Mouse (Mus musculus): ENCODE data around the gene Pnmt. TPM values are rescaled to one million over a fixed set of nuclear protein-coding genes. Genes with fewer than 3 reads are reported as not detected.
A peak's percentile ranks its signal among the peaks of the same experiment; 100 is the strongest.

Gene Pnmt
- polyA plus RNA-seq, 1 experiment from 2014 or later: not detected

DNA sequence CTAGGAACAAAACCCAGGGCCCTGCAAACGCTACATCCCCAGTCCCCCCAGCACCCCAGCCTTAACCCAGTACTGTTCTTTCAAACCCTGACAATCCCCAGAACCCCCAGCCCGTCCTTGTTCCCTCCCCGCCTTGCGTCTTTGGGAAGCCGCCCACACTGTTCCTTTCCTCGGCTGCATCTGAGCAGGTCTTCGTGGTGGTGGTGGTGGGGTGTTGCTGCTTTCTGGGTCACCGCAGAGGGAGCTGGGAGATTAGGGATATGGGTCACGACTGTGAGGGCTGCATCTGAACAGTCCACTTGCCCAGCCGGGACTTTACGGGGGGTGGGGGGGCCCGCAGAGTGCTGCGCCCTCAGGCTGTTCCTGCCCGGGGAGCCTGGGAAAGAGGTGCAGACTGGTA is 31.8 kb upstream of the Pnmt start:
- peaks cover 23% of the 10 kb centered on the region for H3K4me1 ChIP-seq (ENCODE audit: control insufficient read depth, insufficient read depth, low read length)
- H3K27me3 ChIP-seq (ENCODE audit: control insufficient read depth, insufficient read depth, low read length): peaks cover 22% of the 10 kb centered on the region
- no peak for ATAC-seq (ENCODE audit: insufficient number of reproducible peaks, insufficient read depth, low FRiP score, low read depth)
- H3K4me2 ChIP-seq (replicated peaks; ENCODE audit: low read depth, low read length): no peak overlapping the region
- H3K27ac ChIP-seq (ENCODE audit: low read length): no peak overlapping the region
- H3K9me3 ChIP-seq (ENCODE audit: control insufficient read depth, low read depth, low read length): no peaks in the 10 kb centered on the region
- H3K36me3 ChIP-seq (ENCODE audit: control insufficient read depth, insufficient read depth, low read length): no peaks in the 10 kb centered on the region
- no peak overlapping the region for H3K9ac ChIP-seq (replicated peaks; ENCODE audit: low read depth, low read length)
- H3K4me3 ChIP-seq (ENCODE audit: low read depth, low read length): no peak overlapping the region
- WGBS: 65% methylated on average over 14 of the region's 14 CpGs

DNA sequence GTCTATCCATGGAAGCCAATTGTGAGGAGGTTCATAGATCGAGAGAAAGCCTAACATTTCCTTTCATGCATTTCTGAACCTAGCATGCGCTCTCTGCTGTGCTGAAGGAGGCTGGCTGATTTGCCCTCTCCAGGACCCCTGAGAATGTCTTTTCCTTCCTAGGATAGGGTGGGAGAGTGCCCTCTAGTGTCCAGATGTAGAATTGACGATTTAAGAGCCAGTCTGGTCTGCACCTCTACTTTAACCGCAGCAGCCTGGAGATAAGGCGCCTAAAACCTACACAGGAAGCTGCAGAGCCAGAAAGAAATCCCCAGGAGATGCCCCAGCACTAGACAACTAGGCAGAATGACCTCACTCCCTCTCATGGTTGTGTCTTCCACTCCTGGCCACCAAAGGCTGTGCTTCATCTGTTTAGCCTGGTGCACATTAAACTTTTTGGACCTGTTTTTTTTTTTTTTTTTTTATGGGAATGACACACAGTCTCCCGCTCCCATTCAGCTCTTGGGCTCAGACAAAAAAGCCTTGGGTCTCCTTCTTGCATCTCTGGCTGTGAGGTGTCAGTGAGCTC is 30.4 kb upstream of the Pnmt start:
- H3K27ac ChIP-seq (ENCODE audit: low read length): peak overlapping the region; percentile 91; the same call in 1 of the 2 replicates

DNA sequence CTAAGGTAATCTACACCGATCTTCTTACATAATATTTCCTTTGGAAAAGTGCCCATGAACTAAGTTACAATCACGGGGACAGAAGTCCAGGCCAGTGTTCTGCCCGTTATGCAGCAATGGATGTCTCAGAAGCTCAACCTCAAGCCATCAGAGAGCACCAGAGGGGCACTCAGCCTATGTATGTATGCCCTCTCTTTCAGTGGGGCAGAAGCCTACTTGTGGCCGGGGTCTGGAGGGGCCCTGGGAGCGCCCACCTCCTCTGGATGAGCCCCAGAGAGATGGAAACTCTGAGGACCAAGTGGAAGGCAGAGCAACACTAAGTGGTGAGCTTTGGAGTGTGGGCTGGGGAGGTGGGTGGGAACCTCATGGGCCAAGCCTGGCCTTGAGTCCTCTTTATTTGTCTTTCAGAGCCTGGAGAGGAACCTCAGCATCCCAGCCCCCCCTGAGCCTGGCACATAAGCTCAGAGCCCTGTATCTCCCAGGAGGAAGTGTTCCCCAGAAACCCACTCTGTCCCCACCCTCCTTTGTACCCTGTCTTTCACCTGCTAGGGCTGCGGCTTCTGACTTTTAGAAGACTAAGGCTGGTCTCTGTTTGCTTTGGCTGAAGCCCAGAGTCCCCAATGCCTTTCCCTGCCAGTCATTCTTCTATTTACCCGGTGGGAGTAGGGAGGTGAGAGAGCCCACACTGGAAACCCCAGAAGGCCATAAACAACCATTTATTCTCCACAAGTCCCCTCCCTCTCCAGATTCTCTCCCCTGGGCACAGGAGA is 29.4 kb upstream of the Pnmt start:
- WGBS: 65% methylated on average over 7 of the region's 7 CpGs
- Histone ChIP-seq H3K4me3 (ENCODE audit: low read depth, low read length) (0 out of 2 replicates have a peak overlapping the region, but pooled peaks have one; percentile 58), H3K4me2 (replicated peaks; ENCODE audit: low read depth, low read length) (peak overlapping the region; percentile 71; the same call in 1 of the 2 replicates)

More for the DNA sequence above, 30.4 kb upstream of the Pnmt start:
- peaks cover 29% of the 10 kb centered on the region for H3K4me1 ChIP-seq (ENCODE audit: control insufficient read depth, insufficient read depth, low read length)
- H3K27me3 ChIP-seq (ENCODE audit: control insufficient read depth, insufficient read depth, low read length): peaks cover 9% of the 10 kb centered on the region; the same call in 1 of the 2 replicates
- no peaks in the 10 kb centered on the region for H3K36me3 ChIP-seq (ENCODE audit: control insufficient read depth, insufficient read depth, low read length)
- no peak overlapping the region for H3K9ac ChIP-seq (replicated peaks; ENCODE audit: low read depth, low read length)
- no peak for ATAC-seq (ENCODE audit: insufficient number of reproducible peaks, insufficient read depth, low FRiP score, low read depth)
- WGBS: 9% methylated on average over 6 of the region's 6 CpGs
- H3K4me2 ChIP-seq (replicated peaks; ENCODE audit: low read depth, low read length): no peak overlapping the region
- H3K4me3 ChIP-seq (ENCODE audit: low read depth, low read length): no peak overlapping the region
- H3K9me3 ChIP-seq (ENCODE audit: control insufficient read depth, low read depth, low read length): no peaks in the 10 kb centered on the region

DNA sequence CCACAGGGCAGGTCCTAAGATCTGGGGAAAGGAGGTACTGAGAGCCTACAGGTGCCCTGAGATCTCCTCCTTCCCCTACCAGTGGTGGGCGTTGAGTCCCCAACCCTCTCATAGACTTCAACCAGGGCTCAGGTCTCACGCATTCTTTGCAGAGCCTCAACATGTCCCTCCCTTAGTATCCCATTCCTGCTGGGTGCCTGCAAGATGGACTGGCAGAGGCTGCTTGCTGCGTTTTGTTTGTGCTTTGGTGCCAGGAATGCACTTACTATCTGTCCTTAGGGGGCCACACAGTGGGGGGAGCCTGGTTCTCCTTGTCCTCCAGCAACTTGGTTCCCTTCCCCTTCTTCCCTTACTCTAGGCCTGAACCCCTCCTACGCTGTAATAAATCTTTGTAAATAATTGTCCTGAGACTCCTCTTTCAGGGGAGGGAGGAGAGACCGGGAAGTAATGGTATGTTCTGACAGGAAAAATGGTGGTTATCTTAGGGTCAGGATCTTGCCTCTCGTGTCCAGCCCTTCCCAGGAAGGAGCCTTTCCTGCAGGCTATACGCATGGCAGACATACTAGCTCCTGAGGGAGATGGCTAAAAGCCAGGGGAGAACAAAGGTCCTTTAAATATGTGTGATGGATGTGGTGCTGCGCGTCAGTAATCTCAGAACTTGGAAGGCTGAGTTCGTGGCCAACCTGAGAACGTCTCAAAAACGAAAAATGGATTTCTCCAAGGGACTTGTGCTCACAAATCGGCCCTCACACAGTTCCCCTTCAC is 28.7 kb upstream of the Pnmt start:
- ATAC-seq (ENCODE audit: insufficient number of reproducible peaks, insufficient read depth, low FRiP score, low read depth): no peak; the same call in none of the 2 replicates
- H3K27me3 ChIP-seq (ENCODE audit: control insufficient read depth, insufficient read depth, low read length): no peaks in the 10 kb centered on the region
- no peaks in the 10 kb centered on the region for H3K36me3 ChIP-seq (ENCODE audit: control insufficient read depth, insufficient read depth, low read length)
- H3K27ac ChIP-seq (ENCODE audit: low read length): peak overlapping the region; percentile 91
- H3K9ac ChIP-seq (replicated peaks; ENCODE audit: low read depth, low read length): peak overlapping the region; percentile 18; the same call in 1 of the 2 replicates
- H3K4me1 ChIP-seq (ENCODE audit: control insufficient read depth, insufficient read depth, low read length): peaks cover 29% of the 10 kb centered on the region
- H3K9me3 ChIP-seq (ENCODE audit: control insufficient read depth, low read depth, low read length): no peaks in the 10 kb centered on the region
- peak overlapping the region; percentile 71 for H3K4me2 ChIP-seq (replicated peaks; ENCODE audit: low read depth, low read length)
- WGBS: 8% methylated on average over 13 of the region's 13 CpGs
- peak overlapping the region; percentile 58 for H3K4me3 ChIP-seq (ENCODE audit: low read depth, low read length)

More for the DNA sequence above, 29.4 kb upstream of the Pnmt start:
- Histone ChIP-seq H3K9ac (replicated peaks; ENCODE audit: low read depth, low read length) (peak overlapping the region; percentile 18; the same call in 1 of the 2 replicates), H3K27me3 (ENCODE audit: control insufficient read depth, insufficient read depth, low read length) (peaks cover under 1% of the 10 kb centered on the region; the same call in 1 of the 2 replicates), H3K4me1 (ENCODE audit: control insufficient read depth, insufficient read depth, low read length) (peaks cover 29% of the 10 kb centered on the region), H3K9me3 (ENCODE audit: control insufficient read depth, low read depth, low read length) (no peaks in the 10 kb centered on the region), H3K36me3 (ENCODE audit: control insufficient read depth, insufficient read depth, low read length) (no peaks in the 10 kb centered on the region), H3K27ac (ENCODE audit: low read length) (peak overlapping the region; percentile 91)
- ATAC-seq (ENCODE audit: insufficient number of reproducible peaks, insufficient read depth, low FRiP score, low read depth): peak; percentile 56

DNA sequence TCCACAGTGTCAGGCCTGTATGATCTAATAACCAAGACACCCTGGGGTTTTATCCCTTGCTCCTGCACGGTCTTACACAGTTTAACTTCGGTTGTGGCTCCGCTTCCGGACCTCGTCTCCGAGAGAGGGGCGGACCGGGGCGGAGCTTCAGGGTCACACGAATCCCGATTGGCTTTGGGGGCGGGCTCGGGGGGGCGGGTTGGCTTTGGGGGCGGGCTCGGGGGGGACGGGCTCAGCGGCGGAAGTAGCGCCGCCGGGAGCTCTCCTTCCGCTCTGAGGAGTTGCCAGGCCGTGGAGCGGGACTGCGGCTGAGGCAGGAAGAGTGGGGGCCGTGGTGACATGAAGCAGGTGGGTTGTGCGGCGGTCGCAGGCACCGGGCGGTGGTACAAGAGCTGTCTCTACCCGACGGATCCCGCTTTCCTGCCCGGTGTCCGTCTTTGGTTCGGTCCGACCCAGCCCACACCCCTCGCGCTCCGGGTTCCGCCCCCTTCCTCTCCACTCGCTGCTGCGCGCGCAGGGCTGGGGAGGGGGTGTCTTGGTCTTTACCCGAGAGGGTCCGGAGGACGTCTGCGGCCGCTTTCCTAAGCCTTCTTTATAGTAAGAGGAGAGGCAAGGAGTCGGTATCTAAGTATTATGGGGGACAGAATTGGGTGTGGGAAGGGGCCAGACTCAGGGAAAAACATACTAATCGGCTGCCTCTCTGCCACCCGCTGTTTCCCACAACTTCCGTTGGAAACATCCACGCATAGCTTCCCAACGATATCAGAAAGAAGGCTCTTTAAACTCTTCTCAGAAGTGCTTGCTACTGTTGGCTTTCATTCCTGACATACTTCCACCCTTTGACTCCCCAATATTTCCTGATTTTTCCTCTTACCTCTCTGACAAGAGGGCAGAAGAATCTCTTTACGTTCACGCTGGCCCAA is 27.8 kb upstream of the Pnmt start, which contains the start of gene Stard3:
Stard3 (plus strand) TSS at position 208 of the 923 bp plus-strand sequence.
- peak within 1 kb of the TSS; percentile 58 for H3K4me3 ChIP-seq (ENCODE audit: low read depth, low read length)
- peak within 1 kb of the TSS; percentile 69 for H3K9ac ChIP-seq (replicated peaks; ENCODE audit: low read depth, low read length)
- H3K27me3 ChIP-seq (ENCODE audit: control insufficient read depth, insufficient read depth, low read length): no peaks in the 10 kb centered on the region
- H3K27ac ChIP-seq (ENCODE audit: low read length): peak within 1 kb of the TSS; percentile 91
- H3K4me1 ChIP-seq (ENCODE audit: control insufficient read depth, insufficient read depth, low read length): peaks cover 29% of the 10 kb centered on the region
- peak within 1 kb of the TSS; percentile 83 for H3K4me2 ChIP-seq (replicated peaks; ENCODE audit: low read depth, low read length)
- ATAC-seq (ENCODE audit: insufficient number of reproducible peaks, insufficient read depth, low FRiP score, low read depth): peak; percentile 81
- H3K36me3 ChIP-seq (ENCODE audit: control insufficient read depth, insufficient read depth, low read length): no peaks in the 10 kb centered on the region
- under 1% methylated on average over 56 of the region's 60 CpGs for WGBS
- no peaks in the 10 kb centered on the region for H3K9me3 ChIP-seq (ENCODE audit: control insufficient read depth, low read depth, low read length)

DNA sequence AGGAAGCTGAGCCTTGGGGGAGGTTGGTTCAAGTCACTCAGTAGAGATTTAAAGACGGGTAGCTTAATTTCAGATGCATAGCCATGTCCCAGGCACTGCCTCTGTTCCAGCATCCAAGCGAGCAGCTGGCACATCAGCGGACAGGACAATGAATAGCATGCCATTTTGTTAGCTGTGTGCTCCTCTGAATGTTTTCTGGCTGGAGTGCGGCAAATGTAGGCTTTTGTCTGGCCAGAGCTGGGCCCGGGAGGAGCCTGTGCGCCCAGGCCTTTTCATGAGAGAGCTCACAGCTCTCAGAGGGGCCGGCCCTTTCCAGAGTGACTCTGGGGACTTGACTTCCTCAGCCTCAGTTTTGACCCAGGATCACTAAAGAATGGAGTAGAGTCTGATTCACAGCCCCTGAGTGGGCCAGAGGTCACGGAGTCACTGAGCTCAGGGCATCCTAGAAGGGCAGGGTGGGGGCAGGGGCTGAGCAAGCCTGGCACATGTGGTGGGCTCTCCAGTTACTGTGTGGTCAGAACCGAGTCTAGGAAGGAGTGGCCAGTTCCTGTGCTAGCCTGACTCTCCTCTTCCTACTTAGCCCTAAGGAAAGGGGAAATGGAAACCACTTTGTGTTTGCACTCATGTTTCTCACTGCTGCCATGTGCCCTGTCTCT is 25.3 kb upstream of the Pnmt start:
- peak overlapping the region; percentile 5; the same call in 1 of the 2 replicates for H3K27ac ChIP-seq (ENCODE audit: low read length)
- H3K4me3 ChIP-seq (ENCODE audit: low read depth, low read length): no peak overlapping the region
- H3K36me3 ChIP-seq (ENCODE audit: control insufficient read depth, insufficient read depth, low read length): no peaks in the 10 kb centered on the region
- H3K4me1 ChIP-seq (ENCODE audit: control insufficient read depth, insufficient read depth, low read length): peaks cover 30% of the 10 kb centered on the region
- 70% methylated on average over 9 of the region's 9 CpGs for WGBS
- ATAC-seq (ENCODE audit: insufficient number of reproducible peaks, insufficient read depth, low FRiP score, low read depth): no peak
- H3K9ac ChIP-seq (replicated peaks; ENCODE audit: low read depth, low read length): no peak overlapping the region
- no peaks in the 10 kb centered on the region for H3K9me3 ChIP-seq (ENCODE audit: control insufficient read depth, low read depth, low read length)
- 0 out of 2 replicates have a peak overlapping the region, but pooled peaks have one; percentile 3 for H3K4me2 ChIP-seq (replicated peaks; ENCODE audit: low read depth, low read length)
- H3K27me3 ChIP-seq (ENCODE audit: control insufficient read depth, insufficient read depth, low read length): no peaks in the 10 kb centered on the region

DNA sequence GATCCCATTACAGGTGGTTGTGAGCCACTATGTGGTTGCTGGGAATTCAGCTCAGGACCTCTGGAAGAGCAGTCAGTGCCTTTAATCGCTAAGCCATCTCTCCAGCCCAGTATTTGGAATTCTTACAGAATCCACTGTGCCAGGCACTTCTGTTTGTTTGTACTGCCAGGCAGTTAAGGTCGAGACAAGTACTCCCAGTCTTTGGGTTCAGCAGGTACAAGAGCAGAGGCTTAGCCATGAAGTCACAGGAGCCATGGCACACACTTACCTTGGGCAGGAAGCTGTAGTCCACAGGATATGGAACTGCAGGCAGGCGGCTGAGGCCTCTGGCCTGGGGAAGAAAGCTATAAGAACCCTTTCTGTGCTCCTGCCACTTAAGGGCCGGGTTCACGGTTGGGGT is 22.4 kb upstream of the Pnmt start:
- H3K4me3 ChIP-seq (ENCODE audit: low read depth, low read length): no peak overlapping the region
- no peaks in the 10 kb centered on the region for H3K9me3 ChIP-seq (ENCODE audit: control insufficient read depth, low read depth, low read length)
- no peak for ATAC-seq (ENCODE audit: insufficient number of reproducible peaks, insufficient read depth, low FRiP score, low read depth)
- H3K4me2 ChIP-seq (replicated peaks; ENCODE audit: low read depth, low read length): no peak overlapping the region
- H3K27ac ChIP-seq (ENCODE audit: low read length): no peak overlapping the region
- H3K4me1 ChIP-seq (ENCODE audit: control insufficient read depth, insufficient read depth, low read length): peaks cover 17% of the 10 kb centered on the region
- H3K9ac ChIP-seq (replicated peaks; ENCODE audit: low read depth, low read length): no peak overlapping the region
- no peaks in the 10 kb centered on the region for H3K27me3 ChIP-seq (ENCODE audit: control insufficient read depth, insufficient read depth, low read length)
- 72% methylated on average over 5 of the region's 5 CpGs for WGBS
- no peaks in the 10 kb centered on the region for H3K36me3 ChIP-seq (ENCODE audit: control insufficient read depth, insufficient read depth, low read length)

All from stomach, embryonic 14.5 days (tissue).